Mouse (Mus musculus) megakaryocyte, adult 5-6 weeks (primary cell): Measurements from ENCODE around the gene Scyl2. TPM values are rescaled to one million over a fixed set of nuclear protein-coding genes. Genes with fewer than 3 reads are reported as not detected.

Experiments used
- ATAC-seq: 2 replicates; pipeline ENCODE4 v1.8.0; 2016; ENCODE audit warnings: mild to moderate bottlenecking, inconsistent platforms; ENCODE audit not compliant: poor library complexity, severe bottlenecking
- total RNA-seq, 2 experiments: library from RNA; stranded (forward) in 1 of 2; stranded (reverse) in 1 of 2; fragments of 153-499, 151-499 nt in 1 of 2; fragments of 221-1000, 200-1000 nt in 1 of 2; gene quantifications; 2 replicates each; pipeline versions ENCODE4 v1.2.3 to v1.2.4; 2015 to 2017

Scyl2 gene
- total RNA-seq, 2 experiments from 2014 or later: 28.4 to 33.6 TPM

GRCm38 (mm10) chr10:89597275-89597674, 88.8 kb downstream of the Scyl2 start:
- no peak for ATAC-seq

GRCm38 (mm10) chr10:89595935-89596334, 90.2 kb downstream of the Scyl2 start:
- ATAC-seq: no peak

- ATAC-seq: no peak
Observed at GRCm38 (mm10) chr10:89595514-89595913, 90.6 kb downstream of the Scyl2 start.

- ATAC-seq: no peak
Observed at GRCm38 (mm10) chr10:89594309-89594708, 91.8 kb downstream of the Scyl2 start.

GRCm38 (mm10) chr10:89592797-89593196, 93.3 kb downstream of the Scyl2 start:
- no peak for ATAC-seq

GRCm38 (mm10) chr10:89589877-89590276, 96.2 kb downstream of the Scyl2 start:
- ATAC-seq: no peak

Other genes starting within 250 kb of the Scyl2 start
- 24.4 and 26.2 TPM in 2 replicates for gene Gas2l3, start 242.3 kb downstream of the Scyl2 start, total RNA-seq (2015)
- gene Gas2l3, start 242.3 kb downstream of the Scyl2 start, total RNA-seq (2017): 31.9 and 41.4 TPM in 2 replicates
- not detected in 2 replicates for gene Nr1h4, start 152.7 kb downstream of the Scyl2 start, total RNA-seq (2015)
- not detected in 2 replicates for gene Nr1h4, start 152.7 kb downstream of the Scyl2 start, total RNA-seq (2017)
- gene Slc17a8, start 65.0 kb downstream of the Scyl2 start, total RNA-seq (2015): 0.50 TPM in 1 of 2 replicates, not detected in the other
- gene Slc17a8, start 65.0 kb downstream of the Scyl2 start, total RNA-seq (2017): not detected in 2 replicates
- gene Actr6, start 46.0 kb upstream of the Scyl2 start, total RNA-seq (2015): 20.1 and 27.0 TPM in 2 replicates
- gene Actr6, start 46.0 kb upstream of the Scyl2 start, total RNA-seq (2017): 12.1 and 14.8 TPM in 2 replicates
- 65.2 and 73.3 TPM in 2 replicates for gene Uhrf1bp1l, start 58.7 kb upstream of the Scyl2 start, total RNA-seq (2015)
- gene Uhrf1bp1l, start 58.7 kb upstream of the Scyl2 start, total RNA-seq (2017): 38.4 and 46.1 TPM in 2 replicates
- gene Anks1b, start 187.2 kb upstream of the Scyl2 start, total RNA-seq (2015): not detected in 2 replicates
- gene Anks1b, start 187.2 kb upstream of the Scyl2 start, total RNA-seq (2017): not detected in 2 replicates